Mouse (Mus musculus) gastrocnemius, adult 8-10 months (tissue): ENCODE data around the gene 4930451I11Rik. TPM values are rescaled to one million over a fixed set of nuclear protein-coding genes. Genes with fewer than 3 reads are reported as not detected.

Source experiments
- DNase-seq, 2 experiments: peaks; one replicate each; pipeline ENCODE4 v3.0.0; 2022; ENCODE audit warnings: low spot score in 2 of 2
- total RNA-seq, 4 experiments: library from RNA; stranded (reverse); gene quantifications; 2 replicates each; pipeline ENCODE4 v1.2.4; 2022

The 4930451I11Rik gene
- total RNA-seq, 4 experiments from 2014 or later: not detected

- no peak for DNase-seq
Observed at GRCm38 (mm10) chr7:126833294-126833693, 1.9 kb upstream of the 4930451I11Rik start.

- peak; percentile 50 to 58 for DNase-seq
Observed at GRCm38 (mm10) chr7:126832036-126832598, 678 bp upstream of the 4930451I11Rik start.

DNA sequence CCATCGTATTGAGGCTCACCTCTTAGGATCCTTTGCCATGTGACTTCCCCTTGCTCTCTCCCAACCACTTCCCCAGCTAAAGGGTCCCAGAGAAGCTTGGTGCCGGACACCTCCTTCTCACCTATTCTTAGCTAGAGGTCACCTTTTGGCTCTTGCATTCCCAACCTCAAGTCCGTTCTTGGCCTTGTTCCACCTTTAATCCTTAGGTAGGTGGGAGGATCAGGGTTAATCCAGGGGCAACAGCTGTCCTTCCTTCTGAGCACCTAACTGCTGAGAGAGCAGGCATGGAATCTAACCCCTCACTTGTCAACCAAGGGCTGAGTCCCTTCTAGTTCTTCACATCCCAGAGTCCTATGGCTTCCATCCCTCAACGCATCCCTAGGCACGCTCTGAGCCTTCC, 5.5 kb downstream of the 4930451I11Rik start:
- no peak for DNase-seq

GRCm38 (mm10) chr7:126825403-126825802, 6.0 kb downstream of the 4930451I11Rik start:
- DNase-seq: no peak

DNA sequence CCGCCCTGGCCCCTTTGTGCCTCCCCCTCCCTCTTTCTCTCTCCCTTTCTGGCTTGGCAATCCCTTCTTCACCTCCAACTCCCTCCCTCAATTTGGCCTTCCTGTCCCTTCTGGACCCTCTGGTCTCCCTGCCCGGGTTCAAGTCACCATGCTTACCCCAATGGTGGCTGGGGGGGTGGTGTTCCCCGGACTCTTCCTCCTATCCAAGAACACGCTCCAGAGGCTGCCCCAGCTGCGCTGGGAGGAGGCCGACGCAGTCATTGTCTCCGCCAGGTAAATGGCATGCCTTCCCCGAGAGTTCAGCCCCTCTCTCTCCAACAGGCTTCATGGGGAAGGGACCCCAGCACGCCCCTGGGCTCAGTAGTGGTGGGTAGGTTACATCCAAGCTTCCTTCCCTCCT, 7.5 kb downstream of the 4930451I11Rik start:
- no peak for DNase-seq

GRCm38 (mm10) chr7:126823202-126823711, 8.2 kb downstream of the 4930451I11Rik start:
- no peak for DNase-seq

DNA sequence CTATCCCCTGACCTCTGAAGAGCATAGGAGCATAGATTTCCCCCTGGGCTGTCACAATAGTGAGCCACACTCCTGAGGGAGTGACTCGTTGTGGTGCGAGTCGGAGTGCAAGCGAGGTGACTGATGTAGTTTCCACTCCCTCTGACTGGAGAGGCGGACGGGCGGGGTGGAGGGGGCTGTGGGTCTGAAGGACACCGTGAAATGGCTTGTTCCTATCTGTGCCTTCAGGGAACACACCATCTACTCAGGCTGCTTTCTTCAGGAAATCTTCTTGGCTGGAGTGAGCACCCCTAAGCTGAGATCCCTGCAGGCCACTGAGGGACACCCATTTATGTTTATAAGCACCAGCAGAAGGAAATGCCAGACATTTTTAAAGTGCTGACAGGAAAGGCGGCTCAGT, 8.7 kb downstream of the 4930451I11Rik start:
- DNase-seq: no peak

GRCm38 (mm10) chr7:126821835-126822511, 9.5 kb downstream of the 4930451I11Rik start:
- peak; percentile 70 to 73 for DNase-seq

- no peak for DNase-seq
Observed at GRCm38 (mm10) chr7:126818818-126819217, 12.6 kb downstream of the 4930451I11Rik start.

- DNase-seq: no peak
Observed at GRCm38 (mm10) chr7:126817595-126817994, 13.8 kb downstream of the 4930451I11Rik start.

- no peak for DNase-seq
Observed at GRCm38 (mm10) chr7:126816494-126816893, 14.9 kb downstream of the 4930451I11Rik start.

DNA sequence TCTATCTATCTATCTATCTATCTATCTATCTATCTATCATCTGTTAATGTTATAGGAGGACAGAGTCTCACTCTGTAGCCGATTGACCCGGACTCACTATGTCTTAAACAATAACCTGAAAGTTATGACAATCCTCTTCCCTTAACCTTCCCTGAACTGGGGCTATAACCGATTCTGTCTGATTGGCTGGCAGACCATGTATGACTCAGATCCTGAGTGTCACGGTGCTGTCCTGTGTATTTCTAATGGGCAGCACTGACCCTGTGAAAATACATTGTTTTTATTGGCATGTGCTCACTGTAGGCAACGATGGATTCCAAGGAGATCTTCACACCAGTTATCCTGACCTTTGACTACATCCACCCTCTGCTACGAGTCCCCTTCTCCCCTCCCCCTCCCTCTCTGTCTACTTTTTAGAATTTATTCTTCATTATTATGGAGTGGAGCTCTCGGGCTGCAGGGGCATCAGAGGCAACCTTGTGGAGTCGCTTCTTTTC, 15.7 kb downstream of the 4930451I11Rik start:
- no peak for DNase-seq

DNA sequence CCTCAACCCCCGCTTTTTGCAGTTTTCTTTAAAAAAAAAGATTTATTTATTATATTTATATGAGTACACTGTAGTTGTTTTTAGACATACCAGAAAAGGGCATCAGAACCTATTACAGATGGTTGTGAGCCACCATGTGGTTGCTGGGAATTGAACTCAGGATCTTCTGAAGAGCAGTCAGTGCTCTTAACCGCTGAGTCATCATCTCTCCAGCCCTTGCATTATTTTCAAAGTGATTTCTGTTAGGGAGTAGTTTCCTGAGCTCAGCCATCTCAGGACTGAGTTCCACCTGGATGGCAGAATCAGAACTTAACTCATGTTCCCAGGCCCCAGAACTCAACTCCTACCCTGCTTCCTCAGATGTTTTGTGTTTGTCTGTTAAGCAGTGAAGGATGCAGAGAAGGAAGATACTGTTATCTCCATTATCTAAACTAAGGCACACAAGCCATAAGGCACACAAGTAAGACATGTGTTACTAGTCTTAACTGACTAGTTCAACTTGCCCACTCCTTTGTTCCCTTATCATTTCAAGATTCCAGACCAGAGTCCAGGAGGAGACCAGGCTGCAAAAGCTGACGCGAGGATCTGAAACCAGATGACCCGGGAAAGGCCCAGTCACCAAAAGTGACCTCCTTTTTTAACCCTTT, 21.6 kb downstream of the 4930451I11Rik start:
- DNase-seq: no peak

DNA sequence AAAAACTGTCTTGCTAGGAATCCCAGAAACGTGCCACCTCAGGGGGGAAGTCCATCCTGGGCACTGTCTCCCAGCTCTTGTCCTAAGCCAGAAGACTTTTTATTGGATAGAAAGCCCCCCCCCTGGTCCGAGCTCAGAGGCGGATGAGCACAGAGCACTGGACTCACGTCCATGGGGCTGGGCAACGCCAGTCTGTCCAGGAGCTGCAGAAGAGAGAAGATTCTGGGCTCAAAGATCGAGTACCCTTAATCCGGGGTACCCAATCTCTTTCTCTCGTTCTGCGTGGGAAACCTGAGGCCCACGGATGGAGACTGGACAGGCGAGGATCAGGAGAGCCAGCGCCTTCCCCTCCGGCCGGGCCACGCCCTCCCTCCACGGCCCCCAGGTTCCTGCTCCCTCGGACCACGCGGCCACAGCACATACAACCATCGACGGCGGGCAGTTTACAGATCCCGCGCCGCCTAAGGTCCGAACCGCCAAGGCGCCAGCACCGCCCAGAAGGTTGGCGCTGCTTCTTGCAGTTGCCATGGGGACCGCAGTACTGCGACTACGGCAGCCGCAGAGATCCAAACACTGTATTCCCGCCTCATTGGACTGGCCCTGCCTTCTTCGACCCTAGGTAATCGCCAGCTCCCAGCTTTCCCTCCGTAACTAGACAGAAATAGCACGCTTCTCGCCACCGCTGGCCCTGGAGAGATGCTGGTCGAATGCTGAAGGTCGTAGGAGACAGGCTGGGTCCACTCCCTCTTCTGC, 22.6 kb downstream of the 4930451I11Rik start:
- peak; percentile 77 to 85 for DNase-seq

GRCm38 (mm10) chr7:126807405-126807804, 24.0 kb downstream of the 4930451I11Rik start:
- peak; percentile 55 to 64 for DNase-seq

DNA sequence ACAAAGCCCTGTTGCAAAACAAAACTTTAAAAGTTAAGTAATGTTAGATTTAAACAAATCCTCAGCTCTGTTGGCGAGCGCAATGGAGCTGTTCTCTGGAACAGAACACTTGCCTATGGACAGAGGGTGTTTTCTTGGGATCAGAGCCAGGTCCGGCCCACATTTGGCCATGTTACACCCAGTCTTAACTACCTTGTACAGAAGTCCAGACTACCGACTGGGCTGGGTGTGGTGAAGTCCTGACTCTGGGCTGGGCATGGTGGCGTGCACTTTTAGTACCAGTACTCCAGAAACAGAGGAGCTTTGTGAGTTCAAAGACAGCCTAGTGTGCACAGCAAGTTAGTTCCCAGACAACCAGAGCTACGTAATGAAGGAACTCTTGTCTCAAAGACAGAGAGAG, 24.5 kb downstream of the 4930451I11Rik start:
- peak in 1 of 2 experiments; percentile 61 for DNase-seq

DNA sequence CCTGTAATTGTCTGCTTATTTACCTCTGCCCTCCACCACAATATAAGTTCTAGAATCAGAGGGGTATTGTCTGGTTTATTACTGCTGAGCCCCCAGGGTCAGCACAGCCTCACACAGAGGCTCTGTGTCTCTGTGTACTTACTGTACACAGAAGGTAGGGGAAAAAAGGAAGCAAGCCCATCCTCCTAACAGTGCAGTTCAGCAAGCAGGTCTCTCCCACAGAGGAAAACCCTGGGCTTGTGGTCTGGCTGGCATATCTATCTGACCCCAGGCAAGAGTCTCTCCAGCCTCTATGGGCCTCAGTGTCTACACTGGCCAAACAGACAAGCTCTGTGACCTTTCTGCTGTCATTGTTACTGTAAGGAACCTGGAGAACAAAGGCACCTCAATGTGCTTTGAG, 27.7 kb downstream of the 4930451I11Rik start:
- no peak for DNase-seq

- DNase-seq: no peak
Observed at GRCm38 (mm10) chr7:126803181-126803580, 28.3 kb downstream of the 4930451I11Rik start.

DNA sequence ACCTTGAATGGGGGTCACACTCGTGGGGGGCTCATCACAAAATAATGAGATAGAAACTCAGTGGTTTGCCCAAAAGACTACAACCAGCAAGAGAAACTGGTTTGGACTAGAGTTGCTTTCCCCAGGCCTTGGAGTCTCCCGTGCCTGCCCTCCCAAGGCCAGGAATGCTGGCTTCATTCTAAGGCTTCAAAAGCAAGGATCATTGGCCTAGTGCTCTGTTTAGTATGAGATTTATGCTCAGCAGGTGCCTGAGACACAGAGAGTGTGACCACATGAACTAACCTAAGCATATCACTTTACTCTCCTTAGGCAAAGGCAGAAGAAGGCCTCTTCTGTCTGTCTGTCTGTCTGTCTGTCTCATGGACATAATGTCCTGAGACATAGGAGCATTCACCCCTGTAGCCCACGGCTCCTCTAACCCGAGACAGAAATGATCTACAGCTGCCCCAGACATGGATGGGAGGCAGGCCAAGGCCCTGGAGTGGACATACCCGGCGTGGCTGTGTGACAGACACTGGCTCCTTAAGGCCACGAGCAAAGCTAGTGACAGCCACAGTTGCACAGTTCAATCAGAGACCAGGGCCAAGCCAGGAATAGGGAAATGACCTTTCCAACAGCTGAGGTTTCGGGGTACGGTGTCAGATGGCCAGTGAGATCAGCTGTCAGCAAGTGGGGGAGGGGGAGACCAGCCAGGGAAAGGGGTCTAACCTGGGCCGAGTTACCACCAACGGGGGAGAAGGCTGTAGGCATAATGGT, 29.1 kb downstream of the 4930451I11Rik start:
- DNase-seq: peak; percentile 78 to 87

GRCm38 (mm10) chr7:126801057-126801422, 30.4 kb downstream of the 4930451I11Rik start:
- no peak for DNase-seq
